Mouse (Mus musculus): ENCODE results near the gene Fyn. TPM values are rescaled to one million over a fixed set of nuclear protein-coding genes. Genes with fewer than 3 reads are reported as not detected.

Fyn gene
- polyA plus RNA-seq, 1 experiment = 35.5 TPM

DNA sequence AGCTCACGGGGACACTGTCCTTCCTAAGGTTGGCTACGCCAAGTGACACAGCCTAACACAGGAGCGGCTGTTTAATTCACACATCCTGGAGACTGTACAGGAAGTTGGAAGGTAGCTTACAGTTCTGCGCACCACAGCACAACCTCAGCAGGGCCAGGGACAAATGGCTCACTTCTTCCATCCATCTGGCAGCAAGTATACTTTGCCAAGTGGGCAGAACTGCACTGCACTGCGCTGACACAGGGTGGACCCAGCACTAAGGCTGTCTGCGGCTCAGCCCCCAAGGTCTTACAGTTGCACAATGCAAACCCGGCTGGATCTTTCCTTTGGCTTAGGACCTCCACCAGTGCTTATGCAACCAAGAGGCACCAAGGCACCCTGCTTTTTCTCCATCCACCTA lies 138.2 kb downstream of the Fyn start:
- Histone ChIP-seq H3K4me1 (ENCODE audit: control insufficient read depth, insufficient read depth, low read length) (no peaks in the 10 kb centered on the region), H3K4me3 (ENCODE audit: insufficient read depth, low read length) (no peak overlapping the region), H3K27ac (ENCODE audit: insufficient read depth, low read depth, low read length) (no peak overlapping the region)
- TF ChIP-seq CTCF (IDR thresholded peaks at IDR 0.05; ENCODE audit: low read depth, low read length) (no peak), POLR2A (IDR thresholded peaks at IDR 0.05; ENCODE audit: borderline replicate concordance, low read depth, low read length) (no peak)

DNA sequence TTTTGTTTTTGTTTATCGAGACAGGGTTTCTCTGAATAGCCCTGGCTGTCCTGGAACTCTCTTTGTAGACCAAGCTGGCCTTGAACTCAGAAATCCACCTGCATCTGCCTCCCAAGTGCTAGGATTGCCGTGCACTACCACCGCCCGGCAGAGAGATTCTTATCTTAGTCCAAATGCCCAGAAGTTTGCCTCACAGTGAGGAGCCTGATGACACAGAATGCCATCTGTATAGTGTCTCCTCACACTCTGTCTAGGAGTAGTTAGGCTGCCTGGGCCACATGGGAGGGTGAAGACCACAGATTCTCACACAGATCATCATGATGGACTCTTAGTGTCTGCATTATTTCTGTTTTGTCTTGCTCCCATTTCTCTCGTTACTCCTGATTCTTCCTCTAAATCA lies 140.1 kb downstream of the Fyn start:
- TF ChIP-seq CTCF (IDR thresholded peaks at IDR 0.05; ENCODE audit: low read depth, low read length) = no peak
- TF ChIP-seq POLR2A (IDR thresholded peaks at IDR 0.05; ENCODE audit: borderline replicate concordance, low read depth, low read length) = no peak
- H3K4me1 ChIP-seq (ENCODE audit: control insufficient read depth, insufficient read depth, low read length) = no peaks in the 10 kb centered on the region
- no peak overlapping the region for H3K4me3 ChIP-seq (ENCODE audit: insufficient read depth, low read length)
- no peak overlapping the region for H3K27ac ChIP-seq (ENCODE audit: insufficient read depth, low read depth, low read length)

DNA sequence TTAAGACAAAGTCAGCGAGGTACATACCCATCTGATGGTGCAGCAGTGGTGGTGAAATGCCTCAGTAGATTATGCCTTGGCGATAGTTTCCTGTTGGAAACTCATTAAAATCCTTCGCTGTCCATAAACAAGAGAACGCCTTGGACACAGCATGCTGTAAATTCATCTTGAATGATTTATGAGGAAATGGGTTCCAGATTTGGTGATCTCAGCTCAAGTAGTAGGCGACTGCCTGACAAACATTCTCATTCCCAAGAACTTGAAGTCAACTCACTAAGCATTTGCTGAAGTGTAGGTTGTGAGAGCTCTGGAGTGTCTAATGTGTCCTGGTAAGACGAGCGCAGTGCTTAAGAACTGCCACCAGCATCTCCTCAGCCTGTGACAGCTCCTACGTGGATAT lies 141.3 kb downstream of the Fyn start:
- no peak for TF ChIP-seq POLR2A (IDR thresholded peaks at IDR 0.05; ENCODE audit: borderline replicate concordance, low read depth, low read length)
- TF ChIP-seq CTCF (IDR thresholded peaks at IDR 0.05; ENCODE audit: low read depth, low read length) = no peak
- Histone ChIP-seq H3K27ac (ENCODE audit: insufficient read depth, low read depth, low read length) (no peak overlapping the region), H3K4me1 (ENCODE audit: control insufficient read depth, insufficient read depth, low read length) (no peaks in the 10 kb centered on the region), H3K4me3 (ENCODE audit: insufficient read depth, low read length) (no peak overlapping the region)

DNA sequence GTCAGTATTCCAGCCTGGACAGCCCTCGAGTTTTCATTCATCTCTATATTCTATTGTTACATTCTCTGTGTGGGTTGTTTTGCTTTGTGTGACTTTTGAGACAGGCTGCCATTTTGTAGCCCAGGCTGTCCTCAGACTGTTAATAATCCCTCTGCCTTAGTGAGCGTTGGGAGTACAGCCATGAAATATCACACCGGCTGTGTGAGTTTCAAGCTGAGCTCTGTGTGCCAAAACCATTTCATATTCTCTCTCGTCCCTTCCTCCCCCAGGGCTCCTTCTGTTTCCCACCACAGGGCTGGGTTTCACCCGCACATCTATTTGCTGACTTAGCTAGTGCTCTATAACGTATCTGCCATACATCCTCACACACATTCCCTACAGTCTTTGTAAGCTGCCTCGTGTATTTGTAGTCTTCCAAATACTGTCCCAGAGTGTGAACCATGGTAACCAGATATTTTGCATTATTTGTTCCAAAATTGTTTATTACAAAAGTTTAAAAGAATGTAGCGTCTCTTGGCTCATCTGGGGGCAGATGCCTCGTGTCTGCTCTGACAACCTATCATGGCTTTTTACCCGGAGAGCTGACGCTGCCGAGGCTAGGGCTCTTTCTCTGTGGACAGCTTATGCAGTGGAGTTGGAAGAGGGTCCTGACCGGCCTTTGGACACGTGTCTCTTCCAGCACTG lies 144.1 kb downstream of the Fyn start:
- no peak overlapping the region for H3K4me3 ChIP-seq (ENCODE audit: insufficient read depth, low read length)
- TF ChIP-seq POLR2A (IDR thresholded peaks at IDR 0.05; ENCODE audit: borderline replicate concordance, low read depth, low read length) (no peak), CTCF (IDR thresholded peaks at IDR 0.05; ENCODE audit: low read depth, low read length) (no peak)
- no peaks in the 10 kb centered on the region for H3K4me1 ChIP-seq (ENCODE audit: control insufficient read depth, insufficient read depth, low read length)
- no peak overlapping the region for H3K27ac ChIP-seq (ENCODE audit: insufficient read depth, low read depth, low read length)

DNA sequence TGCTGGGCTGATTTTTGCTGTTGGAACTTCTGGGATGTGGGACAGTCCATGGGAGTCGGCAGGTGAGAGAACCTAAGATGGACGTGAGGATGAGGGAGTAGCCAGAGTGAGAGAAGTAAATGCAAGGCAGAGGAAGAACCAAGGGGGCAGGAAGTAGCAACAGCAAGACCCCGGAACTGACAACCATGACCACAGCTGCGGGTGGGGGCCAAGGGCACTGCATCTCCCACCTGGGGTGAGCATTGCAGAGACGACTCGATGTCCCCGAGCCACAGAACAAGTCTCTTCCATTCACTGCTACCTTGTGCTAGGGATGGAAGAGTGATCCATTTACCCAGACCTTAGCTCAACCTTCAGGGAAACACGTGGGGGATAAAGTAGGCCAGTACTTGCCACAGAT lies 146.3 kb downstream of the Fyn start:
- no peaks in the 10 kb centered on the region for H3K4me1 ChIP-seq (ENCODE audit: control insufficient read depth, insufficient read depth, low read length)
- no peak overlapping the region for H3K4me3 ChIP-seq (ENCODE audit: insufficient read depth, low read length)
- H3K27ac ChIP-seq (ENCODE audit: insufficient read depth, low read depth, low read length) = no peak overlapping the region
- no peak for TF ChIP-seq POLR2A (IDR thresholded peaks at IDR 0.05; ENCODE audit: borderline replicate concordance, low read depth, low read length)
- TF ChIP-seq CTCF (IDR thresholded peaks at IDR 0.05; ENCODE audit: low read depth, low read length) = no peak

DNA sequence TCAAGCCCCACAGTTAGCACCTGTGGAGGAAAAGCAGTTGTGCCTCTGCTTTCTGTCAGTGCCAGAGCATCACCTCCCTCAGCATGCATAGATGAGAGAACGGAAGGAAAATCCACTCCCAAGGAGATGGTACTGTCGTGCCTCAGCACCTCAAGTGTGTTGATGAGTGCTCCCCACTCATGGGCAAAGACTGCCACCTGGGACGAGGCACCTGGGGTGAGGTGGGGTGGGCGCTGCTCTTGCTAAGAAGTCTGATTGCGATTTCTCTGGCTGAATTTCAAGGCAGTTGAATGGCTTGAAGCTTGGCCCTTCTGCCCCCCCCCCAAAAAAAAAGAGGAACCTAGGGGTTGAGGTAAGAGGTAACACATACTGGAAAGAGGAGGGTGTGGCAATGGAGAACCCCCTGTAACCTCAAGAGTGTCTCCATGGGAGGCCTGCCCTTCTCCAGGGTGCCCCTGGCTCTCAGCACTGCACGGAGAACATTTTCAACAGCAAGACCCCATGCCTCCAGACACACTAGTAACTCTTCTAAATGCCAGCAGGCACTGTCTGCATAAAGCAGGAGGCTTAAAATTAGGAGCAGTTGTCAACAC lies 148.0 kb downstream of the Fyn start:
- H3K4me1 ChIP-seq (ENCODE audit: control insufficient read depth, insufficient read depth, low read length) = no peaks in the 10 kb centered on the region
- no peak overlapping the region for H3K27ac ChIP-seq (ENCODE audit: insufficient read depth, low read depth, low read length)
- TF ChIP-seq POLR2A (IDR thresholded peaks at IDR 0.05; ENCODE audit: borderline replicate concordance, low read depth, low read length) = no peak
- no peak for TF ChIP-seq CTCF (IDR thresholded peaks at IDR 0.05; ENCODE audit: low read depth, low read length)
- H3K4me3 ChIP-seq (ENCODE audit: insufficient read depth, low read length) = no peak overlapping the region

DNA sequence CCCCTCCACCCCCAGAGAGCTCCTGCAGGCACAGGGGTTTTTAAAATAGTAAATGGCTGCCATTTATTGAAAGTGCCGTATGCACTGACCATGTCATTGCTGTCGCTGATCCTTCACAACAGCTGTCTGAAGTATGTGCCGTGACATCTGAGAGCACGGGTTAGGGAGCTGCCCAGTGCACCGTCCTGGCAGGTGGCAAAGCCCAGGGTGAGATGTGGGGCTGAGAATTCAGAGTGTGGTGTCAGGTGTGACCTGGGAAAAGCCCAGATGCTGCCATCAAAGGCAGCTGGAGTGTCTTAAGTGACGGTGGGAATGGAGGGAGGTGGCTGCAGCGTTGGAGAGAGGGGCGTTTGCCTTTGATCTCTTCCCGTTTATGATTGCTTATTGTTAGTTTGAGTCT lies 148.7 kb downstream of the Fyn start:
- no peak overlapping the region for H3K4me3 ChIP-seq (ENCODE audit: insufficient read depth, low read length)
- H3K4me1 ChIP-seq (ENCODE audit: control insufficient read depth, insufficient read depth, low read length) = no peaks in the 10 kb centered on the region
- no peak overlapping the region for H3K27ac ChIP-seq (ENCODE audit: insufficient read depth, low read depth, low read length)
- TF ChIP-seq POLR2A (IDR thresholded peaks at IDR 0.05; ENCODE audit: borderline replicate concordance, low read depth, low read length) = no peak
- no peak for TF ChIP-seq CTCF (IDR thresholded peaks at IDR 0.05; ENCODE audit: low read depth, low read length)

DNA sequence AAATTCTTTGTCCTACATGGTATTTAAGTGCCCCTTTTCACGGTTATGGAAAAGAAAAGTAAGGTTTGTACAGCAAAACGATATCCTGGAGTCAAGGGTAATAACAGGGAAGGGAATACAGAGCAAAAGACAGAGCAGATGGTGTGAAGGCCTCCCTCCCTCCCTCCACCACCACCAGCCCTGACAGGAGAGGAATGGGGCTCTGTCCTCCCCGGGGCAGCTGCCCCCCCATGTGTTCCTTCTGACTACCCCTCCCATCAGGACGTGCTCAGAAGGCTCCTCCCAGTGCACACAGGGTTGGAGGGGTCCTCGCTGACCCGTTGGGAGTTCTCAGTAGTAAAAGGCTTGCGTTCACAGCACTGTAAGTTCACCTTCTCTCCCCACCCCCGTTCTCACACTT lies 149.6 kb downstream of the Fyn start:
- TF ChIP-seq CTCF (IDR thresholded peaks at IDR 0.05; ENCODE audit: low read depth, low read length) (no peak), POLR2A (IDR thresholded peaks at IDR 0.05; ENCODE audit: borderline replicate concordance, low read depth, low read length) (no peak)
- H3K4me1 ChIP-seq (ENCODE audit: control insufficient read depth, insufficient read depth, low read length) = no peaks in the 10 kb centered on the region
- no peak overlapping the region for H3K4me3 ChIP-seq (ENCODE audit: insufficient read depth, low read length)
- H3K27ac ChIP-seq (ENCODE audit: insufficient read depth, low read depth, low read length) = no peak overlapping the region

DNA sequence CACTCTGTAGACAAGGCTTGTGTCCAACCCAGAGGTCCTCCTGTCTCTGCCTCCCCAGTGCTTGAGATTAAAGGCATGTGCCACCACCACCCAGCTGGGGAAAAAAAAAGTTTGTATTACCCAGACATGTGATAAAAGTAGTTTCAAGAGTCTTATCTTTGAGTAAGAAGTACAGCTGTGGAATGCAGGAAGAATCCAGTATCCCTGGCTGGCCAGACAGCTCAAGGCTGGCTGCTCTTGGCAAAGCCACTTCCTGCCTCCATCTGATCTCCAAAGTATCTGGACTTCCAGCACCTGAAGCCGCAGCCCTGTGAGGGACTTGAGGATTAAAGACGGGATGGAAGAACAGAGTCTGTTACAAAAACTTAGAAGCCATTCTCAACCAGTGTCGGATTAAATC lies 150.2 kb downstream of the Fyn start:
- no peak for TF ChIP-seq POLR2A (IDR thresholded peaks at IDR 0.05; ENCODE audit: borderline replicate concordance, low read depth, low read length)
- Histone ChIP-seq H3K4me3 (ENCODE audit: insufficient read depth, low read length) (no peak overlapping the region), H3K27ac (ENCODE audit: insufficient read depth, low read depth, low read length) (no peak overlapping the region), H3K4me1 (ENCODE audit: control insufficient read depth, insufficient read depth, low read length) (no peaks in the 10 kb centered on the region)

DNA sequence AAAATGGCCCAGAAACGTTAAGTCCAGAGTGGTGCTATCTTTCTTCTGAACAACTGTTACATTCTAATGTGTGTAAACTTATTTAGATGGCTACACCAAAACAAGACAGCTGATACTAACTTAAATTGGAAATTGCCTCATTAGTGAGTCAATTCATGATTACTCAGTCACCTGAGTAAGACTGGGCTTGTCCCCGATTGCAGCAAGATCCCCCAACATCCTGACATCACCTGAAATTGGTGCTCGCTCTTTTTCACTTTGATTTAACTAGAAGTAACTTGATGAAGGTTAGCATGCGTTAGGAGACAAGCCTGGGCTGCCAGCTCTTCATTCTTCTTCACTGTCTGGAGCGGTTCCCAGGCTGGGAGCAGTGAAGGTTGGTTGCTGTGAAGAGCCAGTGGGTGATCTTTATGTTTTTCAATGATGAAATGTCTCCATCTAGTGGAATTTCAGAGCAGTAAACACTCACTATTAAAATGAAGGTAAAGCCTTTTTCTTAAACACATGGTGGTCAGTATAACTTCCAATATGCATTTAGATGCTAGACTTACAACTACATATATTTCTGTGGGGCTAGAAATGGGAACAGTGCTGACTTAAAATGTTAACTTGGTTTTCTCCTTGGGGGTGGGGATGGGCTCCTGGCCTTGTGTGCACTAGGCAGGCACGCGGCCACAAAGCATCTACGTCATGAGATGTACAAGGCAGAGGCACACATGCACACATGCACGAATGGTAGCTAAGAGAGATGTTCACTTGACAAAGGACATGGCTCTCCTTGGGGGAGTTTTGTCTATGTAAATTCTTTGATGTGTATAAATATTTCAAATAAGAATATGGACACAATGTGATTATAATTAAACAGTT lies 151.7 kb downstream of the Fyn start:
- TF ChIP-seq POLR2A (IDR thresholded peaks at IDR 0.05; ENCODE audit: borderline replicate concordance, low read depth, low read length) (no peak), CTCF (IDR thresholded peaks at IDR 0.05; ENCODE audit: low read depth, low read length) (no peak)
- no peak overlapping the region for H3K27ac ChIP-seq (ENCODE audit: insufficient read depth, low read depth, low read length)
- H3K4me3 ChIP-seq (ENCODE audit: insufficient read depth, low read length) = no peak overlapping the region
- H3K4me1 ChIP-seq (ENCODE audit: control insufficient read depth, insufficient read depth, low read length) = no peaks in the 10 kb centered on the region

Measured in bone marrow macrophage, adult 2 months (primary cell).